Mouse (Mus musculus): Measurements from ENCODE around the gene Lag3.

- TF ChIP-seq CTCF (IDR thresholded peaks at IDR 0.05) (no peak), POLR2A (IDR thresholded peaks at IDR 0.05; ENCODE audit: insufficient read depth, low read depth, low read length) (no peak), EP300 (IDR thresholded peaks at IDR 0.05; ENCODE audit: insufficient read depth, low read depth, low read length) (no peak)
These were observed 29.7 kb downstream of the Lag3 start for GRCm38 (mm10) chr6:124881821-124882220.
